ENCODE assay signal across 8 mouse cellular contexts in the genomic region with DNA sequence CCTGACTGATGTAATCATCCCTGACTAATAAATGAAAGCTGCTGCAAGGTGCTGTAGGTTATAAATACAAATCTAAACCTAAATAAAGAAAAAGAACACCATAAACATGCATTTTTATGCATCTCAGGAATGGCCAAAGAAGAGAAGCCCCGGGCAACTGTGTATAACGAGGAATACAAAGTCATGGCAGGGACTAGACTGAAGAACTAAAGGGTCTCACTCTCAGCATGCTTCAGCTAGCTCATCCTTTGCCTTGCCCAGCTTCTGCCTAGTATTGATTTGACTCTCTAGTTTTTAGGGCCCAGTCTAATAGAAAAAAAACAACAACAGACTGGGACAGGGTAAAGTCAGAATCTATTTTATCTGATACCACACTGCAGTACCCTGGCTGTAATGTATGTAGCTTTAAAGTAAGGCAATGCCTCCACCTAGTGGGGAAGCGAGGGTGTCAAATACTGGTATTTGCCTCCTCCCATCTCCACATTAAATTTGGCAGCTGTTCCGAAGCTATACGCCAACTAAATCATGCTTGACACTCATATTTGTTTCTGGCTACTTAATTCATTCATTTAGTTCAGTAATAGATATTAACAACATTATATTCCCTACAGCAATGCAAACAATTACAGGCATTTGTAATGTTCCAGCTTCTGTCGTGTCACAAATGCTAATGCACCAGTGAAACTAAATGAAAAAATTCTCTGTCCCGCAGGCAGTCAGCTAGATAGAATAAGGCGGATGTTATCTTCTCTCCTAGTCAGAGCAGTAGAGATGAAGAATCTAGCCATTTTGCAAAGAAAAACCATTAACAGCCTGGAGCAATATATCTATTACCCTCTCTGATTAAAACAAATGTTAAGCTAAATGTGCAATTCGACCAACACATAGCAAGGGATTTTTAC. TPM values are rescaled to one million over a fixed set of nuclear protein-coding genes. Genes with fewer than 3 reads are reported as not detected.
DNase-seq lines count a peak whose midpoint lies in the region; ATAC-seq and TF ChIP-seq lines count a peak whose summit lies in the region.

No protein-coding gene starts in this region.

- H3K4me3 ChIP-seq in lung, postnatal 0 days (ENCODE audit: low read depth, low read length) = no peak overlapping the region

- TF ChIP-seq EP300 in lung, postnatal 0 days (IDR thresholded peaks at IDR 0.05) = no peak

- no peak overlapping the region for H3K4me2 ChIP-seq in lung, postnatal 0 days (replicated peaks; ENCODE audit: low read depth, low read length)

- H3K36me3 ChIP-seq in lung, postnatal 0 days (ENCODE audit: insufficient read depth, low read length) = no peaks in the 10 kb centered on the region

- H3K9ac ChIP-seq in lung, postnatal 0 days (replicated peaks; ENCODE audit: low read depth) = no peak overlapping the region

- no peaks in the 10 kb centered on the region for H3K4me1 ChIP-seq in lung, postnatal 0 days (ENCODE audit: insufficient read depth, low read depth, low read length)

- DNase-seq in ovary, postnatal 14 days (ENCODE audit: low spot score) = peak; percentile 7
- DNase-seq in ovary, adult 18-20 months (ENCODE audit: low spot score) = no peak
- DNase-seq in cerebellum, adult 8-10 months = peak; percentile 17
- peak; percentile 46 to 86 for DNase-seq in frontal cortex, adult 2 months (ENCODE audit: extremely low spot score in 1 of 2, low spot score in 1 of 2)
- DNase-seq in kidney, postnatal 25 days = peak; percentile 40 to 44
- peak; percentile 71 for DNase-seq in lung, postnatal 0 days (ENCODE audit: low spot score)
- peak; percentile 82 to 84 for DNase-seq in right cerebral cortex, postnatal 10 days (ENCODE audit: low spot score in 2 of 2)
- no peak for DNase-seq in spleen, postnatal 4 days (ENCODE audit: low spot score in 2 of 2)

- ATAC-seq in lung, postnatal 0 days = peak; percentile 46; the same call in 1 of the 2 replicates

- H3K27ac ChIP-seq in lung, postnatal 0 days (ENCODE audit: low read length) = no peak overlapping the region

- TF ChIP-seq CTCF in lung, postnatal 0 days (IDR thresholded peaks at IDR 0.05) = peak; percentile 80

- no peaks in the 10 kb centered on the region for H3K27me3 ChIP-seq in lung, postnatal 0 days (replicated peaks; ENCODE audit: insufficient read depth, low read length)

- H3K9me3 ChIP-seq in lung, postnatal 0 days (ENCODE audit: low read length) = no peaks in the 10 kb centered on the region

- WGBS in lung, postnatal 0 days = 47% methylated on average over 9 of the region's 9 CpGs

RNA-seq across cellular contexts. Expression of gene Dnajb9, which starts 28.8 kb away (rescaled TPM):
- polyA plus RNA-seq in frontal cortex, adult 2 months (2012; rRNA removed) = 28.5 and 29.1 TPM in 2 replicates
- polyA plus RNA-seq in lung, postnatal 0 days (2015; fragmentation: Nextera tagmentation; extraction: Ambion mirVana) = 39.0 and 45.3 TPM in 2 replicates

RNA-seq across cellular contexts. Expression of gene Pnpla8, which starts 39.8 kb away (rescaled TPM):
- 80.9 and 82.7 TPM in 2 replicates for polyA plus RNA-seq in frontal cortex, adult 2 months (2012; rRNA removed)
- 72.4 and 76.4 TPM in 2 replicates for polyA plus RNA-seq in lung, postnatal 0 days (2015; fragmentation: Nextera tagmentation; extraction: Ambion mirVana)

Comparison
In these comparisons a context has a peak if more than half of its experiments do, and no peak if none do; other contexts are left out.
1. DNase-seq: peak in ovary, postnatal 14 days (single experiment), cerebellum, adult 8-10 months (single experiment), frontal cortex, adult 2 months (2 of 2), kidney, postnatal 25 days (2 of 2), lung, postnatal 0 days (single experiment) and right cerebral cortex, postnatal 10 days (2 of 2); none in ovary, adult 18-20 months (single experiment) and spleen, postnatal 4 days (0 of 2).